Mouse (Mus musculus) lung, adult 2 months (tissue): Measurements from ENCODE around the gene Zc3hav1.

Experiments
- CTCF ChIP-seq: fragments of 200-500 bp; IDR thresholded peaks from 2 replicates; pipeline ENCODE4 v1.5.1; 2011; ENCODE audit warnings: mild to moderate bottlenecking, low read length, control low read depth; ENCODE audit not compliant: insufficient read depth
- POLR2A ChIP-seq: fragments of 200-500 bp; IDR thresholded peaks from 2 replicates; pipeline ENCODE4 v1.6.1; 2011; ENCODE audit warnings: low read depth, mild to moderate bottlenecking, control low read depth, low read length, borderline replicate concordance; ENCODE audit errors: extremely low read depth

- no peak for TF ChIP-seq CTCF
- no peak for TF ChIP-seq POLR2A
These were observed 56.7 kb downstream of the Zc3hav1 start for GRCm38 (mm10) chr6:38297580-38298245.
